Mouse (Mus musculus) limb, embryonic 11.5 days (tissue): ENCODE data around the gene Med20. TPM values are rescaled to one million over a fixed set of nuclear protein-coding genes. Genes with fewer than 3 reads are reported as not detected.
A peak's percentile ranks its signal among the peaks of the same experiment; 100 is the strongest.

ENCODE experiments used
- ATAC-seq: fragments of 200-750 bp; cut with Nextera tagmentation; 2 replicates; pipeline ENCODE4 v1.8.0; 2017; ENCODE audit warnings: low read depth; ENCODE audit not compliant: insufficient number of reproducible peaks, low FRiP score, low TSS enrichment
- DNase-seq: peaks from one replicate; pipeline ENCODE4 v3.0.0-alpha.2; 2015; ENCODE audit warnings: low spot score
- H3K27ac ChIP-seq: fragments of 300-500 bp; sonication (generic); replicated peaks from 2 replicates; pipeline ENCODE4 v1.5.1; 2014; ENCODE audit warnings: low read depth, mild to moderate bottlenecking, low read length
- H3K27me3 ChIP-seq: fragments of 300-500 bp; sonication (generic); 2 replicates; pipeline ENCODE4 v1.6.1; 2014; ENCODE audit warnings: mild to moderate bottlenecking, low read length, mixed read lengths; ENCODE audit not compliant: control insufficient read depth, insufficient read depth
- H3K36me3 ChIP-seq: fragments of 300-500 bp; sonication (generic); 2 replicates; pipeline ENCODE4 v1.6.1; 2014; ENCODE audit warnings: mild to moderate bottlenecking, low read length, moderate library complexity, mixed read lengths; ENCODE audit not compliant: control insufficient read depth, insufficient read depth
- H3K4me1 ChIP-seq: fragments of 300-500 bp; sonication (generic); 2 replicates; pipeline ENCODE4 v1.6.1; 2014; ENCODE audit warnings: low read length, mixed read lengths; ENCODE audit not compliant: control insufficient read depth, insufficient read depth
- H3K4me2 ChIP-seq: fragments of 300-500 bp; sonication (generic); 2 replicates; pipeline ENCODE4 v1.6.1; 2014; ENCODE audit warnings: low read depth, mild to moderate bottlenecking, moderate library complexity; ENCODE audit not compliant: severe bottlenecking
- H3K4me3 ChIP-seq: fragments of 300-500 bp; sonication (generic); 2 replicates; pipeline ENCODE4 v1.5.1; 2014; ENCODE audit warnings: low read depth, low read length
- H3K9ac ChIP-seq: fragments of 300-500 bp; sonication (generic); 2 replicates; pipeline ENCODE4 v1.6.1; 2014; ENCODE audit warnings: mild to moderate bottlenecking, low read length
- H3K9me3 ChIP-seq: fragments of 300-500 bp; sonication (generic); 2 replicates; pipeline ENCODE4 v1.6.1; 2016; ENCODE audit warnings: low read length; ENCODE audit not compliant: control insufficient read depth
- WGBS: fragments of 180-500 bp; shearing (Covaris S2); extraction: QIAGEN DNeasy Blood & Tissue Kit; methylation state at CpG from one replicate; pipeline ENCODE4 v1.1.7; 2014; 5-methylcytosine and 5-hydroxymethylcytosine counted together
- polyA plus RNA-seq: library from polyadenylated mRNA; unstranded; fragments of >200 nt; fragmentation: Nextera tagmentation; extraction: Ambion mirVana; gene quantifications from 2 replicates; pipeline ENCODE4 v1.2.1, GENCODE M21; 2014

Med20 gene
- polyA plus RNA-seq, 1 experiment from 2014 or later: 50.4 TPM

DNA sequence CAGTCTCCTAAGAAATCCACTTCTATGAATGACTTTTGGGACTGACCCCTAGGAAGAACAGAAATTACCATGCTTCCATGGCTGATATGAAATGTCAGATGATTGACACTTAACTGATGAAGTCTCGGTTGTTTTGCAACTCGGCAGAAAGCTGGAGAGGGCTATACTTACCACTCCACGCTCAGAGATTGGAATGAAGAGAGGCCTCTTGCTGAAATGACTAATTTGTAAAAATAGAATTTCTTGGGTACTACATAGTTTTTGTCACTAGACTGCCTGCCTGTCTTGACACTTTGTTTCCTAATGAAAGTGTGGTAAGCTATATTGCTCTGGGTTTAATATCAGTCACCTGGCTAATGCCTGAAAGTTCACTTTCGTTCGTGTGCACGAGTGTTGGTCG lies 53.1 kb downstream of the Med20 start:
- H3K9ac ChIP-seq: no peak overlapping the region
- no peak overlapping the region for H3K4me3 ChIP-seq
- H3K36me3 ChIP-seq: no peaks in the 10 kb centered on the region
- no peak overlapping the region for H3K4me2 ChIP-seq
- H3K4me1 ChIP-seq: no peaks in the 10 kb centered on the region
- H3K27ac ChIP-seq: no peak overlapping the region
- no peaks in the 10 kb centered on the region for H3K9me3 ChIP-seq
- no peak for ATAC-seq
- WGBS: 91% methylated on average over 7 of the region's 7 CpGs
- H3K27me3 ChIP-seq: no peaks in the 10 kb centered on the region
- no peak for DNase-seq

GRCm38 (mm10) chr17:47669166-47669565 lies 57.8 kb downstream of the Med20 start:
- WGBS: 88% methylated on average over 4 of the region's 4 CpGs
- ATAC-seq: no peak

DNA sequence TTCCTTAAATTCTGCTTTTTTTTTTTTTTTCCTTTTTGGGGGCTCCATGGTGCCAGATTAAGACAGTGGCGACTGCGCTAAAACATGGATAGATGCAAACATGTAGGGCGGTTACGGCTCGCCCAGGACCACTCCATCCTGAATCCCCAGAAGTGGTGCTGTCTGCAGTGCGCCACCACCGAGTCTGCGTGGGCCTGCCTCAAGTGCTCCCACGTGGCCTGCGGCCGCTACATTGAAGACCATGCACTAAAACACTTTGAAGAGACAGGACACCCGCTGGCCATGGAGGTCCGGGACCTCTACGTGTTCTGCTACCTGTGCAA lies 60.6 kb downstream of the Med20 start:
- H3K9me3 ChIP-seq: no peaks in the 10 kb centered on the region
- DNase-seq: no peak
- peaks cover 12% of the 10 kb centered on the region; the same call in 1 of the 2 replicates for H3K4me1 ChIP-seq
- peak overlapping the region; percentile 34 for H3K4me3 ChIP-seq
- ATAC-seq: no peak
- 11% methylated on average over 14 of the region's 14 CpGs for WGBS
- peaks cover 2% of the 10 kb centered on the region; the same call in 1 of the 2 replicates for H3K27me3 ChIP-seq
- H3K36me3 ChIP-seq: peaks cover 2% of the 10 kb centered on the region; the same call in 1 of the 2 replicates
- H3K27ac ChIP-seq: no peak overlapping the region
- H3K9ac ChIP-seq: peak overlapping the region; percentile 55; the same call in 1 of the 2 replicates
- H3K4me2 ChIP-seq: peak overlapping the region; percentile 90

More at GRCm38 (mm10) chr17:47669166-47669565, 57.8 kb downstream of the Med20 start:
- Histone ChIP-seq H3K4me1 (peaks cover 12% of the 10 kb centered on the region; the same call in 1 of the 2 replicates), H3K9ac (no peak overlapping the region), H3K27ac (no peak overlapping the region), H3K4me3 (no peak overlapping the region), H3K9me3 (no peaks in the 10 kb centered on the region), H3K27me3 (peaks cover 2% of the 10 kb centered on the region; the same call in 1 of the 2 replicates), H3K36me3 (no peaks in the 10 kb centered on the region), H3K4me2 (no peak overlapping the region)
- no peak for DNase-seq

- no peak overlapping the region for H3K27ac ChIP-seq
- peak overlapping the region; percentile 90 for H3K4me2 ChIP-seq
- H3K9ac ChIP-seq: peak overlapping the region; percentile 55
- peaks cover 12% of the 10 kb centered on the region; the same call in 1 of the 2 replicates for H3K4me1 ChIP-seq
- peak overlapping the region; percentile 34 for H3K4me3 ChIP-seq
- 4% methylated on average over 67 of the region's 68 CpGs for WGBS
- ATAC-seq: peak; percentile 65; the same call in 1 of the 2 replicates
- H3K27me3 ChIP-seq: peaks cover 2% of the 10 kb centered on the region; the same call in 1 of the 2 replicates
- peak; percentile 75 for DNase-seq
- H3K9me3 ChIP-seq: no peaks in the 10 kb centered on the region
- peaks cover 2% of the 10 kb centered on the region; the same call in 1 of the 2 replicates for H3K36me3 ChIP-seq
Measured at GRCm38 (mm10) chr17:47672311-47673111, 61.1 kb downstream of the Med20 start.

Other genes with a start within 250 kb of the Med20 start
- 79.8 and 79.9 TPM in 2 replicates for gene Mrps10, start 242.7 kb upstream of the Med20 start, polyA plus RNA-seq
- gene Guca1b, start 226.2 kb upstream of the Med20 start, polyA plus RNA-seq: 0.25 and 0.51 TPM in 2 replicates
- 0.23 TPM in 1 of 2 replicates, not detected in the other for gene Guca1a, start 211.0 kb upstream of the Med20 start, polyA plus RNA-seq
- 0.41 and 0.74 TPM in 2 replicates for gene AI661453, start 175.0 kb upstream of the Med20 start, polyA plus RNA-seq
- 0.12 TPM in 1 of 2 replicates, not detected in the other for gene 1700001C19Rik, start 174.2 kb upstream of the Med20 start, polyA plus RNA-seq
- 30.4 and 33.7 TPM in 2 replicates for gene Taf8, start 109.3 kb upstream of the Med20 start, polyA plus RNA-seq
- gene Ccnd3, start 106.5 kb upstream of the Med20 start, polyA plus RNA-seq: 345 and 350 TPM in 2 replicates
- 30.7 and 31.6 TPM in 2 replicates for gene Bysl, start 90 bp upstream of the Med20 start, polyA plus RNA-seq
- gene Gm20517, start within 50 bp of the Med20 start, polyA plus RNA-seq: 1.3 and 1.5 TPM in 2 replicates
- gene Usp49, start 19.1 kb downstream of the Med20 start, polyA plus RNA-seq: 4.7 and 6.7 TPM in 2 replicates
- gene Tomm6, start 76.8 kb downstream of the Med20 start, polyA plus RNA-seq: 404 and 441 TPM in 2 replicates
- 3.9 and 4.2 TPM in 2 replicates for gene Frs3, start 77.4 kb downstream of the Med20 start, polyA plus RNA-seq
- 0.95 and 1.3 TPM in 2 replicates for gene Gm21981, start 82.9 kb downstream of the Med20 start, polyA plus RNA-seq
- gene Prickle4, start 83.2 kb downstream of the Med20 start, polyA plus RNA-seq: 1.8 and 2.6 TPM in 2 replicates
- gene Pgc, start 115.3 kb downstream of the Med20 start, polyA plus RNA-seq: not detected in 2 replicates
- 3.7 and 5.6 TPM in 2 replicates for gene Tfeb, start 125.4 kb downstream of the Med20 start, polyA plus RNA-seq
- 56.4 and 100.0 TPM in 2 replicates for gene Mdfi, start 223.1 kb downstream of the Med20 start, polyA plus RNA-seq